Mouse (Mus musculus) left cerebral cortex, adult 8-10 months (tissue): ENCODE results near the gene Mast3. TPM values are rescaled to one million over a fixed set of nuclear protein-coding genes. Genes with fewer than 3 reads are reported as not detected.

Source experiments
- DNase-seq, 2 experiments: peaks; one replicate each; pipeline ENCODE4 v3.0.0; 2022; ENCODE audit warnings: low spot score in 2 of 2
- total RNA-seq, 4 experiments: library from RNA; stranded (reverse); gene quantifications; 2 replicates each; pipeline ENCODE4 v1.2.4; 2022

The Mast3 gene
- total RNA-seq, 4 experiments from 2014 or later = 276 to 316 (median 288) TPM

DNA sequence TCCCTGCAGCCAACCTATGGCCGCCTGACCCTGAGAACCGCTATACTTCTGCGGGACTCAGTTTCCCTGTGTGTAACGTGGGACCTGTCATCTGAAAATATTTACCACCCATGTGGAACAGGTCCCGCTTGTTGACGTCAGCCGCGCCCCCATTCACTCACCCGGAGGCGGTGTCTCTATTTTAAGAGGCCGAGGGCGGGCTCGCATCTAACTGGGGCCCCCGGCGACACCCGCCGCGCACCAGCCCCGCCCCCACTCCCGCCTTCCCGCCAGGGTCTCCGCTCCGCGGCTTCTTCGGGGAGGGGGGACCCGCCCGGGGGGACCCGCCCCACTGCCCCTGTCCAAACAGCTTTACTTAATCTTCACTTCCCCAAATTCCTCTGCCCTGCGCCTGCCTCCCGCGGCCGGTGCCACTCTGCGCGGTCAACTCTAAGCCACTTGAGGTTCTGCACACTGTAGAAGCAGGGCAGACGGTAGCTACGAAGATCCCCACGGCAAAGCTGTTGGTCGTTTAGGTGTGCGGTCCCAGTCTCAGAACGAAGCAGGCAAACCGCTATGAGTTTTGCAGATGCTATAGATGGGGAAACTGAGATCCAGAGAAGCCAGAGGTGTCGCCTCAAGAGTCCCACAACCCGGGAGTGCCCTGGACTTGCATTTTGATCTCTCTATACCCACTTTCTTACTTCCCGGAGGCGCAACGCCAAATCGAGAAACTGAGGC is 933 bp downstream of the Mast3 start:
- DNase-seq = peak; percentile 61 to 78

DNA sequence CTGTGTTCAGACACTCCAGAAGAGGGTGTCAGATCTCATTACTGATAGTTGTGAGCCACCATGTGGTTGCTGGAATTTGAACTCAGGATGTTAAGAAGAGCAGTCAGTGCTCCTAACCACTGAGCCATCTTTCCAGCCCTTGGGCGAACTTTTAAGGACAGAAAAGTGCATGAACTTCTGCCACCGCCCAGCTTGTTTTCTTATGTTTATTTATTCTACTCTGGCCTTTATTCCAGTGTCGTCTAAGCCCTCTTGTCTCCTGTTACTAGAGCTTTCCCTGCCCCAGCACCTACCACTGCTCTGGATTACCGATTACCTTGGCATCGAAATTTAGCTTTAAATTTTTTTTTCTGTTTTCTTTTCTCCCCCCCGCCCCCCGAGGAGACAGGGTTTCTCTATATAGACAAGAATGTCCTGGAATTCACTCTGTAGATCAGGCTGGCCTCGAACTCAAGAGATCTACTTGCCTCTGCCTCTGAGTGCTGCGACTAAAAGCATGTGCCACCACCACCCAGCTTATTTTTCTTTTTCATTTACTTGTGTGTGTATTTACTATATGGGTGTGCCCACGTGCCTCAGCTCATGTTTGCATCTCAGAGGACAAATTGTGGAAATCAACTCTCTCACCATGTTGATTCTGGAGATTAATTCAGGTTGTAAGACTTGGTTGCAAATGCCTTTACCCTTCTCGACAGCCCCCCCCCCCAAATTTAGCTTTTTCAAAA is 1.9 kb downstream of the Mast3 start:
- no peak for DNase-seq

DNA sequence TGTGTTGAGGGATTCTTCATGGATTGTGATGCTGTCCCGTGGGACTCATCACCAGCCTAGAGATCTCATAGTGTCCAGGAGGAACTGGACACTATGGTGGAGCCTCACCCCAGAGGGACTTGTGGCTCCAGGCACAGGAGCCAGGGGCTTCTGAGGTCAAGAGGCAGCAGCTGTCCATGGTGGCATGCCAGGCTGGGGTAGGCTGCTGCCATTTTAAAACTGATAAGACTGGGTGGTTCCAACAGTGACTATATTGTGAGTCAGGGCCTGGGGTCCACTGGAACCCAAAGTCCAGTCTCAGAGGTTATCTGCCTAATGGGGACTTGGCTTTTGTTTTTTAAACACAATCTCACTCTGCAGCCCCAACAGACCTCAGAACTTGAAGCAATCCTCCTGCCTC is 3.0 kb downstream of the Mast3 start:
- DNase-seq = no peak

DNA sequence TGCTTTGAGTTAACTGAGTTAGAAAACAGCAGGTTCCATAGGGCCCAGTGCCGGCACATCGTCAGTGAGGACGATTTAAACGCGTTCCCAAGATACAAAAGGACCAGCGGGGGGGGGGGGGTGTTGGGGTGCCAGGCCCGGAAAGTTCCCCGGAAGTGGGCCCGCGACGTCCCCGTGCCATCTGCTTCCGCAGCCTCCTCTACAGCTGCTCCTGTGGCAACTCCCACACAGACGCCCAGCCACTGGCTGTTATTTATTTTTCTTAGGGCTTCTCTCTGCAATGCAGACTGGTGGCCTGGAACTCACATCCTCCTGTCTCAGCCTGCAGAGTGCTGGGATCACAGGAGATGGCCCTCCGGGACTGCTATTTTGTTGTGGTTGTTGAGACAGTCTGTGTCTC is 3.7 kb downstream of the Mast3 start:
- DNase-seq = peak; percentile 58 to 86

DNA sequence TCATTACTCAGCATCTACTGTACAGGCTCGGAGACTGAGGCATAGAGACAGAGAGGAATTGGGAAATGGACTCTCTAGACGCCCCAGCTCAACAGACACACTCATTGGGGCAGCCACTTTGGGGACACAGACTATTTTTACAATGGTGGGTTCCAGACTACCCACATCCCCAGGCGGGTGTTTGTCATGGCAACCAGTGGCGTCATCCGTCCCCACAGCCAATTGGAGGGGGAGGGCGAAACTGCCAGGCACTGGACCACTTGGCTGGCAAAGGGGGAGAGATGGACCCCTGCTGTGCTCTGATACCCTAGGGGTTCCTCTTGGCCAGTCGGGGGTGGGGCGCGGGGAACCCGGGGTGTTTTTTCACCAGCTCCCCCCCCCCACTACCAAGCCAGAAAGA is 4.2 kb downstream of the Mast3 start:
- no peak for DNase-seq

DNA sequence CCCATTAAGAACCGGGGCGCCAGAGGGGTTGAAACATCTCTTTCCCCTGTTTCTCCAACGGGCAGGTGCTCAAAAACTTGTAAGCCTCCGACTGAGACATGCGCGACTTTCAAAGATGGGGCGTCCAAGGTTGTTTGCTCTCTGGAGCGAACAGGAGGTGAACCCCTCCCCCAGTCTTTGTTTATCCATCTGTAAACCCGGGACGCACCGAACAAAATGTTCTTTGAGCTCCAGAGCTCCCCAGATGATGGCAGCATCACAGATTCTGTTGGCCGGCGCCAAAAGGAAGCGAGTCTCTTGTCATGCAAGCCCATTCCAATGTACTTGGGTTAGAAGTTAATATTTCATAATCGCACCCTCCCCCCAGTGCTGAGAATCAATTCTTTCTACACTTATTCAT is 6.6 kb downstream of the Mast3 start:
- no peak for DNase-seq

DNA sequence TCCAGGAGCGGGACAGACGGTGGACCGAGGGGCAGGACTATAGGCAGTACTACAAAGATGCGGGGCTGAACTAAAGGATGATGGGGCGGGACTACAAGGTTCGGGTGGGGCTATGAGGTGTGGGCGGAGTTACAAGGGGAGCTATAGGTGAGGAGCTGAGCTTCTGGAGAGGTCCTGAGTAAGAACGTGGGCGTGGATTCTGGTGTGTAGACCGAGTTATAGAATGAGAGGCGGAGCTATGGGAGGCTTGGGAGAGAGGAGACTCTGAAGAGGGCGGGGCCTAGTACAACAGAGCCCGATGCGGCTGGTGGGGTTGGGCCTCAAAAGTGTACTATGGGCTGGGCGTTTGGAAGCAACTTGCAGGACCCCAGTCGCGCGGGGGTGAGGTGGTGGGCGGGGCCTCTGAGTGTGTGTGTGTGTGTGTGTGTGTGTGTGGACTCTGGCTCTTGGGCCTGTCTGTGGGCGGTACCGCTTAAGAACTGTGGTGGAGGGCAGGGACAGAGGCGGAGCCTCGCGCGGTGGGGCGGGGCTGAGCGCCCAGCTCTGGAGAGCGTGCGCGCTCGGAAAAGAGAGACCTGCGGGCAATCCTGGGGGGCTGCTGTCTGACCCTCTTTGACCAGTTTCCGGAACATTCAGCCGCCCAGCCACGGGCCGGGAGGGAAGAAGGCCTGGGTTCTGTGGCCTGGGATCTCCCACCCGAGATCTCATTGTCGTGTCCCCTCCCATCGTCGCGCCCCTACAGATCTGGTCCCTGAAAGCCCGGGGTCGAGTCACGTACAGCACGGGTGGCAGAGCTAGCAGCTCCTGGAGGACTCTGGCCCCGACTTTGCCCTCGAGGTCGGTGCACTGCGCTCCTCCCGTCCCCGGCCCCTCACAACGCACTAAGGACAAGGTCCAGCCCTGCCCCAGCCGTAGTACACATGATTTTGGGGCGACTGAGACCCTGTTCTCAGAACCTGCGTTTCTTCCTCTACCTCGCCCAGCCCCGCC is 7.5 kb downstream of the Mast3 start:
- DNase-seq = peak; percentile 75 to 96

DNA sequence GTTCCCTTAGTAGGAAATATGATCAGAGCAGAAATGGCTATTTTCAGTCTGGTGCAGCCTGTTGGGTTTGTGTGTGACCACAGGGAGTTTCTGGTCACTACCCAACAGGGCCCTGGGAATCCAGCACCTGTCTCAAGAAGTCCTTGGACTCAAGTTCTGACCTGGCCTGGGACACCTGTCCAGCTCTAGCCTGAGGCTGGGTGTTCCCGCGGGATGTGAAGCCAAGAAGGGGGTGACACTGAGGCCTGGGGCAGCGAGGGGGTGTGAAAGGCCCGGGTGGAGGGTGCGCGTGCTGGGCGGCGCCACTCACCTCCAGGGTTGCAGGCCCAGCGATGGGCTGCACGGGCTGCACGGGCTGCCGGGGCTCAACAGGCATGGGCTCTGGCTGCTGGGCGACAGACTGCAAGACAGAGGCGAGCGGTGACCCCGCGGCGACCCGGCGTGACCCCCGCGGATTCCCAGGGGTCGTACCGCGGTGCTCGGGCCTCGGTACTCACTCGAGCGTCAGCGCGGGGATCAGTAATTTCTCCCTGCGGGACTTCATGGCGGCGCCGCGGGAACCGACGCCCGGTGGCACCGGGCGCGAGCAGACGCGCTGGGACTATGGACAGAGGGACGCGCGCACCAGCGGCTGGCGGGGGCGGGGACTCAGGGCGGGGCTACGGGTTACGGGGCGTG is 8.3 kb downstream of the Mast3 start:
- no peak for DNase-seq

DNA sequence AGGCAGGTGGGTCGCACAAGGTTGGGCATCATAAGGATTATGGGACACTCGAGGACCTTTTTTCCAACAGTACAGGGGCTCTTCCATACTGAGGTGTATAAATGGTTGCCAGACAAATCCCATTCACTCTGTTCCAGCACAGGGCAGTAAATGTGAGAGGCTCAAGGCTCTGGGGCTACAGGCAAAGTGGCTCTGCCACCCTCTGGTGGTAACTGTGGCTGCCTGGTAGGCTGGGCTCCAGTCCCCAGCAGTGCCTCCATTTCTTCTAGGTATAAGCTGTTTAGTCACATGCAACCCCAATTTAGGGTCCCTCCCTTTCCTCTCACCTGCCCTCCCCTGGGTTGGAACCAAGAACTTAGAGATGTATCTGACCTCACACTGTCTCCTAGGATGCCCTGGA is 9.5 kb downstream of the Mast3 start:
- DNase-seq = peak in 1 of 2 experiments; percentile 25

DNA sequence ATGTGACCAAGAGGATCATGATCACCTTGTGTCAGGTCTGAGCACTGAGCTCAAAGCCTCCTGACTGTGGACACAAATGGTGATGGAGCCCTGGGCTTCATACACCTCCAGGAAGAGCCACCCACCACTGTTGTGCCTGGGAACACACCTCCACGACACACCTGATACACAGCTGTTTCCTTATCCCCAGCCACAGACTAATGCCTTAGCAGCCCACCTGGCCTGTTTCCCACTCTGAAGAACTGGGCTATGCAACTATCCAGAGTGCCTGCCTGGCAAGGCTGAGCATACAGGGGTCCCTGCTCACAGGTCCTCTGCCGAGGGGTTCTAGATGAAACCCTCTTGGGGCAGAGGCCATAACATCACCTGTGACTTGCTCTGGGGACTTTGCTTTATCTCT is 10.6 kb downstream of the Mast3 start:
- peak in 1 of 2 experiments; percentile 29 for DNase-seq

DNA sequence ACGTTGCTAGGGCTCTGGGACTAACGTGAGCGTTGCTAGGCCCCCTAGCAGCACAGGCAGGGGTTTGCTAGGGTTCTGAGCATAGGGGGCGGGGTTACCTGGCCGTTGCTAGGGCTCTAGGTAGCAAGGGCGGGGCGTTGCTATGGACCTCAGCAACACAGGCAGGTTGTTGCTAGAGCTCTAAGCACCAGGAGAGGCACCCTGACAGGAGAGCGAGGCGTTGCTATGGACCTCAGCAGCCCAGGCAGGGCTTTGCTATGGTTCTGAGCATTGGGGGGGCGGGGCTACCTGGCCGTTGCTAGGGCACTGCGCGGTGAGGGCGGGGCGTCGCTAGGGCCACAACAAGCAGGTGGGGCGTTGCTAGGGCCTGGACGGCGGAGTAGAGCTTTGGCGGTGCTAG is 12.2 kb downstream of the Mast3 start:
- no peak for DNase-seq

DNA sequence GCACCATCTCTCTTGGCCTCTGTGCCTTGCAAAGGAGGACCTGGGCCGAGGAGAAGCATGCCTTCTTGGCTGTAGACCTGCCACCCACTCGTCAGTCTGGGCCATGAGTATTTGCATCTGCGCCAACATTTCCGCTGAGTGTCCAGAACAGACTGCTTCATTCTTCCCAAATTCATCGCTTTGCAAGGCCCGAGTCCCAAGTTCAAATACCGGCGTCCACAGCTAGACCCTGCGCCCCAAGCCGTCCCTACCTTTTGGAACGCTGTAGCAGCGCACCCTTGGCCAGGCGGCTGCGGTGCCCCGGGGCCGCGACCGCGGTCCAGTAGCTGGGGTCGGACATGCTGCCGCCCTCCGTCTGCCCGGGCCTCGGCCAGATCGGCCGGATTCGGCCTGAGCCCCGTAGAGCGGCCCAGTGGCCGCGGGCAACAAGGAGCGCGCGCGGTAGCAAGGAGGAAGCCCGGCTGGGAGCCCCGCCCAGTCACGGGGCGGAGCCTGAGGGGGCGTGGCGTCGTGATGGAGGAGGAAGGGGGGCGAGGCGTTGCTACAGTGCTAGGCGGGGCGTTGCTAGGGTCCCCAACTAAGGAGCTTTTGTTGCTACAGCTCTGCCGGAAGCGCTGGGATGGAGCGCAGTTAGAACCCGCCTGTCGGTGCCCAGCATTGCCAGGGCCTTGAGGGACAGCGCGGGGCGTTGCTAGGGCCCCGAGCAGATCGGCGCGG is 12.7 kb downstream of the Mast3 start:
- peak; percentile 95 to 96 for DNase-seq

DNA sequence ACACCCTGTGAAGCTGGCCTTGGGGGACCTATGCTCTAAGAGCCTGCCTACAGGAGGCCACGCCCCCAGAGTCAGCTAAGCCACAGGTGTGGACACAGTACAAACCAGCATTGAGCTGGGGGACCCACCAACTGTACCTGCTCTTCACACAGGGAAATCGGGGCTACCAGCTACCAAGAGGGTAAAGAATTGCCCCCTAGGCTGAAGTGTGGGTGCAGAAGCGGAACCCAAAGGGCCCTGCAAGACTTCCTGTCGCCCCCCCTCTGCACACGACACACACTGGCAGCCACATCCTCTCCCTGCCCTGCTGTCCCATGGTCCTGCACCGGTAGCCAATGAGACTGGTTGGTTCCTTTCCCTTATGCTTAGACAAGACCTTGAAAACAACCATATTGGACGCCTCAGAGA is 13.6 kb downstream of the Mast3 start:
- DNase-seq = peak in 1 of 2 experiments; percentile 55

DNA sequence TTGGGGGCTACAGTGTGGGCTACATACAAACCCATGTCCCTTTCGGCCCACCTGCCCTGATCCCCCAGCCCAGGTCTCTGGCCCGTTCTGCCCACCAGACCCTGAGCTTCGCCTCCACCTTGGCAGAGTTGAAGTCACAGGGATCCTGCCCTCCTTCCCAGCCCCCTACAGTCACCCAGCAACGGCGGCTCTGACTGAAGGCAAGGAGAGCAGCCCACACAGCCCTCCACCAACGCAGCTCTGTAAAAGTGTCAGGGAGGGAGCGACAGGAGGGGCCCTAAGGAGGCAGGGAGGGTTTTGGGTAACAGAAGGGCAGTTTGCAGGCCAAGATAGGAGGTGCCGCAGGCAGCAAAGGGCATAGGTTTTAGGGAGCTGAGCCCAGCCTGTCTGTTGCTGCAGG is 14.0 kb downstream of the Mast3 start:
- DNase-seq = peak in 1 of 2 experiments; percentile 64

DNA sequence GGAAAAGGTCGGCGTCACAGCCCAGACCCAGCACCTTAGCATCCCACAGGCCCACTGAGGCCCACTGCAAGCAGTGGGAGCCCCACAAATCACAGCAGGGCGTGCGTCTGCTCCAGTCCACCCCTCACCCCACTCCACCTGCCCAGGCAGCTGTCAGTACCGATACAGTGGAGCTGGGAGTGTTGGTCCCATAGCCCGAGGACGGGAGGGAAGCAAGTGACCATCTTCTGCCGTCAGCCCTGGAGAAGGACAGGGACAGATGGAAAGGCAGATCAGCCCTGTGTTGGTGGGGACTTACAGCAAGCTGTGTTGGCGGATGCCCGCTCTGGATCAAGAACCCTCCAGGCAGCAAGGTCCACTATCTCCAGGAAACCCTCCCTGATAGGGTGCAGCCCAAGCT is 15.8 kb downstream of the Mast3 start:
- peak in 1 of 2 experiments; percentile 21 for DNase-seq

DNA sequence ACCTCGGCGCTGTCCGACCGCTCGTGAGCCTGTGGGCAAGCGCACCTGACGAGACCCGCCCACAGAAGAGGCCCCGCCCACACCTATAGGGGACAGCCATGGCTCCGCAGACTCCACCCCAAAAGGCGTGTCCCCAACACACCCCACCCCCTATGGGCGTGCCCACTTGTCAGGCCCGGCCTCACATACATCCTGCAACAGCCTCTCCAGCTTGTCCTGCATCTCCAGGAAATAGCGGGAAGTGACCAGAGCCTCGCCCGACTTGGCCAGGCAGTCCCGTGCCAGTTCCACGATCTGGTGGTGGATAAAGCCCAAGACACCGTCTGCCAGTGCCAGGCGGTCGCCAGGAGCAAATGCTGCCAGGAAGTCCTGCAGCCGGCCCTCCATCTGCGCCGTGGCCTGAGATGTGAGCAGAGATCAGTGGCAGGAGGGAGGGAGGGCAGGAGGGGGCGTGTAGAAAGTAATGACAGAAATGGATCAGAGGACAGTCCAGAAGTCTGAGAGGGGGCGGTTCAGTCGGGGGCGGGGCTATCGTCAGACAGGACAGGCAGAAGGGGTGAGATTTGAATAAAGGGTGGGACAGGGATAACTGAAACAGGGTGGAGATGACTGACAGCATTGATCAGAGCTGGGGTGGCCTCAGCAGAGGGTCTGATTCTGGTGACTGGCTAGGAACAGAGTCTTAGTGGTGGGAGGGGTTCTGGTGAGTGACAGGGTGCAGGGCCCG is 16.8 kb downstream of the Mast3 start:
- DNase-seq = no peak

DNA sequence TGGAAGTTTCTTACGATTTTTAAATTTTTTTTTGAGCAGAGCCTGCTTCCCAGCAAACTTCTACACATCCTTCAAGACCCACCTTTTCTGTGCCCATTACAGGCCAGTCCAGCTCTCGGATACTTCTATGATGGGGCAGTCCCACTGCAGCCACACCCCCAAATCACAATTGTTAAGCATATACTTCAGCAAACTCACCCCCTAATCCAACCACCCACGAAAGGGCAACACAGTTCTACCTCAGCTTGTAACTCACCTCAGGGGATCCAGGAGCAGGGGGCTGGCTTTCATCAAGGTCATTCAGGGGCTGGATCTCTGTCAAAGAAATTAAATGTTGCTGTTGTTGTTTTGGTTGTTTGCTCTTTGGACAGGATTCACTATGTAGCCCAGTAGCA is 17.8 kb downstream of the Mast3 start:
- DNase-seq = no peak

DNA sequence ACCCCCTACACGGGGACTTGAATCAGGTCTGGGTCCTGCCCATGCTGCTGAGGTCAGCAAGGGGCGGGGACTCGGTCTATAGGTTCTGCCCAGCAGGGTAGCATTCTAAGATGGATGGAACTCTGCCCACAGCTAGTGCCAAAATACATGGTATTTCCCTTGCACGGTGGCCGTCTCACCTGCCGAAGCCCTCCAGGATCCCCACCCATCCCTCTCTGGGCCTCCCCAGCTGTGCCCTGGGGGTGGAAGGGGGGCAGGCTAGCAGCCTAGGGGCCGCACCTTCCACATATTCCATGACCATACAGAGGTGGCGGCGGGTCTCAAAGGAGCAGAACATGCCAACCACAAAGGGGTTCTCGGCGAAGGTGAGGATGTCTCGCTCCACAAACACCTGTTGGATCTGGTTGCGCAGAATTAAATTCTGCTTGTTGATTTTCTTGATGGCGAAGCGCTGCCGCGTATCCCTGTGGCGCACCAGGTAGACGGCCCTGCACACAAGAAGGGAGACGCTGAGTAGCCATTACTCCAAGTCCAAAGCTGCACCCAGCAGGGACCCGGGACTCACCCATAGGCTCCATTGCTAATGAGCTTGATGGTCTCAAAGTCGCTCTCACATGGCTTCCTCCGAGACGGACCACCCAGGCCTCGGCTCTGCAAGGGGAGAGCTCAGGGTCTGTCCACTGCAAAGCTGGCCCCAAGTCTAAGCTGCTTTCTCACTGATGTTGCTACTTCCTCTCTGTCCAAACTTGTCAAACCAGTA is 18.4 kb downstream of the Mast3 start:
- DNase-seq = no peak

DNA sequence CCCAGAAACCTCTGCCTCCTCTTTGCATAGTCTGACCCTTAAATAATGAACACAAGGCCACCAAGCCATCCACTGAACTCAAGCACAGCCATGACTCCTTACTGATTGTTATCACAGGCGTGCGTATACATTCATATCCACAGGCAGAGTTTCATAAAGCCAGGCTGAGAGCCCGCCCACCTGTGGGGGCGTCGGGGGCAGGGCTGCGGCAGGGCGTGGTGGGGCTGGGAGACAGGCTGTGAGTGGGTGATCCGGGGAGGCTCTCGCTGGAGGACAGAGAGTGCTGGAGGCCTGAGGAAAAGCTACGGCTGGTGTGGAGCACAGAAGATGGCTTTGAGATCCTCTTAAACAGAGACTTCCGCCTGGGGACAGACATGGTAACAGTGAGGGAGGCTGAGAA is 24.8 kb downstream of the Mast3 start:
- DNase-seq = no peak
